Mouse (Mus musculus) kidney, adult 11 months (tissue): Measurements from ENCODE around the gene Atp2b1.
A peak's percentile ranks its signal among the peaks of the same experiment; 100 is the strongest.

Experiments
- DNase-seq: peaks from one replicate; pipeline ENCODE4 v3.0.0; 2022

Atp2b1 gene

DNA sequence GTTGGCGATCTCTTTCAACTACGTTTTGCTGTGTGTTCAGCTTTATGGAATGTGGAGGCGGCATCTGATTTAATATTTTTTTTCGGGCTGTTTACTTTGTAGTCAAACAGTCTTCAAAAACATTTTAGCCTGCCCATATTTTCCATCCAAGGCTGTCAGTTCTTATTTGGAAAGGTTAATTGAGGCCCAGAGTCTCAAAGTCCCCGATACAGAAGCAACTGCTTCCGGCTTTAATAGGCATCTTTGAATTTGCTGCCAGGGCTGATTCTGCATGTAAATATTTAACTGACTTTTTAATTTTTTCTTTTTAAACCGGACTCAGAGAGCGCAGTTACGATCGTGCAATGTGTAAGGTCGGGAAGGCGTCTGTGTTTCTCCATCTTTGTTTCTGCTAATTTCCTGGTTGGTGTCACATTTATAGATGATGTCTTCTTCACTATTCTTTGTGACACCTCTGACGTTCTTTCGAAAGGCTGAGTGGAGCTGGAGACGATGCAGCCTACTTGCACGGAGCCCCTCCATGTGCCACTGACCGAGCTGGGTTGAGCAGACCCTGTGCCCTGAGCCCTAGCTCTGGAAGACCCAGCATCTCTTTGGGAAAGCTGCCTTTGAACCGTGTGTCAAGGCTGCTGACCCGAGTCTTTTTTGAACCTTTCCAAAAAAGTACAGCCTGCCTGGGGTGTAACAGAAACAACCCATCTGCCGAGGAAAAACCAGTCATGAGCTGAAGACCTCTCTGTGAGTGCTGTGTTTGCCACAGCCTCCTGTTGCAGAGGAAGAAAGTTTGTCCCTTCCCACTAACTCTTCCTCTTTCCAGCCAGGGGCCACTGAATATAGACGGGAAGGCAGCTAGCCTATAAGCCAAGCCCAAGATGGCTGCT, 123.2 kb downstream of the Atp2b1 start:
- peak; percentile 24 for DNase-seq

- DNase-seq: no peak
Observed at GRCm38 (mm10) chr10:99038866-99039265, 124.7 kb downstream of the Atp2b1 start.

DNA sequence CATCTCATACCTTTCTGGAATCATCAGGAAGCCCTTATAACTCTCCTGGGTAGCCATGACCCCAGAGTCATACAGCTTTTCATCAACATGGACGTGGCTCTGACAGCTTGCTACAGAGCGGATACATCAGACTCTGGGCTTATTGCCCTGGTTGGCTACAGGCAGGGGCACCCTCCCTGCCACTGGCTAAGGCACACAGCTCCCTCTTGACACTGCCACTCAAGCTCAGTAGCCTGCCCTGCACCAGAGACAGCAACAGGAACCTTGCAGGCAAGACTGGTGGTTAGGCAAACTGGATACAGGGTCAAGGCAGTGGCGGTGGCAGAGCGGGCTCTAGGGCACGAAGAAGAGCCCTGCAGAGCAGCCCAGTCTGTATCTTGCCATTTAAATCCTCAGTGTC, 126.0 kb downstream of the Atp2b1 start:
- DNase-seq: no peak

- no peak for DNase-seq
Observed at GRCm38 (mm10) chr10:99046756-99047550, 132.7 kb downstream of the Atp2b1 start.

GRCm38 (mm10) chr10:99047551-99047940, 133.3 kb downstream of the Atp2b1 start:
- no peak for DNase-seq

- no peak for DNase-seq
Observed at GRCm38 (mm10) chr10:99050093-99050492, 135.9 kb downstream of the Atp2b1 start.

- no peak for DNase-seq
Observed at GRCm38 (mm10) chr10:99053111-99053510, 138.9 kb downstream of the Atp2b1 start.

- no peak for DNase-seq
Observed at GRCm38 (mm10) chr10:99060588-99060987, 146.4 kb downstream of the Atp2b1 start.

DNA sequence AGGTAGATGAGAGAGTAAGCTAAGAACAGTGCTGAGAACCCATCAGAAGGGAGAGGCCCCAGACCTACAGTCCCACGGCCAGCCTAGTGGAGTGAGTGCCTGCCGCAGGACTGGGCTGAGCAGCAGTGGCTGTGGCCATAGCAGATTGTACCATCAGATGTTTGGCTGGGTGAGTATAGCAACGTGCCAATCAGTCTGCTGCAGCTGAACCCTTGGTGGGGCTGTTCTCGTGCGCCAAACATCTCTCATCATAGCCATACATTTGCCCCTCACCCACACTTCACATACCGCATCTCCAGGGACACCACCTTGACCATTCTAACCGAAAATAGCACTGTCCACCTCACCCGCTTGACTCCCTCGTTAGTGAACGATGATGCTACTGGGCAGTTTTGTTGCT, 147.2 kb downstream of the Atp2b1 start:
- no peak for DNase-seq

- DNase-seq: no peak
Observed at GRCm38 (mm10) chr10:99062546-99062945, 148.3 kb downstream of the Atp2b1 start.
